Mouse (Mus musculus): Measurements from ENCODE around the gene Cldn8. TPM values are rescaled to one million over a fixed set of nuclear protein-coding genes. Genes with fewer than 3 reads are reported as not detected.

The Cldn8 gene
- polyA plus RNA-seq, 1 experiment from 2014 or later, result 0.37 TPM

GRCm38 (mm10) chr16:88575885-88576679, 13.1 kb upstream of the Cldn8 start:
- ATAC-seq (ENCODE audit: low read depth), result no peak
- Histone ChIP-seq H3K9ac (ENCODE audit: low read depth, low read length) (no peak overlapping the region), H3K4me2 (ENCODE audit: low read depth, low read length) (no peak overlapping the region), H3K27ac (ENCODE audit: low read length) (no peak overlapping the region), H3K27me3 (ENCODE audit: control insufficient read depth, insufficient read depth, low read depth, low read length) (no peaks in the 10 kb centered on the region), H3K4me1 (ENCODE audit: control insufficient read depth, low read depth, low read length) (no peaks in the 10 kb centered on the region), H3K4me3 (ENCODE audit: low read depth, low read length) (no peak overlapping the region), H3K36me3 (ENCODE audit: control insufficient read depth, insufficient read depth) (no peaks in the 10 kb centered on the region), H3K9me3 (replicated peaks; ENCODE audit: control insufficient read depth, low read length) (no peaks in the 10 kb centered on the region)
- 56% methylated on average over 4 of the region's 4 CpGs for WGBS (ENCODE audit: insufficient replicate concordance)

- Histone ChIP-seq H3K4me1 (ENCODE audit: control insufficient read depth, low read depth, low read length) (no peaks in the 10 kb centered on the region), H3K9ac (ENCODE audit: low read depth, low read length) (no peak overlapping the region), H3K4me3 (ENCODE audit: low read depth, low read length) (no peak overlapping the region), H3K4me2 (ENCODE audit: low read depth, low read length) (no peak overlapping the region), H3K27ac (ENCODE audit: low read length) (no peak overlapping the region), H3K9me3 (replicated peaks; ENCODE audit: control insufficient read depth, low read length) (no peaks in the 10 kb centered on the region), H3K36me3 (ENCODE audit: control insufficient read depth, insufficient read depth) (no peaks in the 10 kb centered on the region), H3K27me3 (ENCODE audit: control insufficient read depth, insufficient read depth, low read depth, low read length) (no peaks in the 10 kb centered on the region)
- 71% methylated on average over 5 of the region's 5 CpGs for WGBS (ENCODE audit: insufficient replicate concordance)
- no peak for ATAC-seq (ENCODE audit: low read depth)
Observed at GRCm38 (mm10) chr16:88572904-88573404, 10.0 kb upstream of the Cldn8 start.

- no peaks in the 10 kb centered on the region for H3K4me1 ChIP-seq (ENCODE audit: control insufficient read depth, low read depth, low read length)
- no peak overlapping the region for H3K9ac ChIP-seq (ENCODE audit: low read depth, low read length)
- no peak overlapping the region for H3K27ac ChIP-seq (ENCODE audit: low read length)
- H3K36me3 ChIP-seq (ENCODE audit: control insufficient read depth, insufficient read depth), result no peaks in the 10 kb centered on the region
- no peak overlapping the region for H3K4me2 ChIP-seq (ENCODE audit: low read depth, low read length)
- no peak for ATAC-seq (ENCODE audit: low read depth)
- no peak overlapping the region for H3K4me3 ChIP-seq (ENCODE audit: low read depth, low read length)
- H3K27me3 ChIP-seq (ENCODE audit: control insufficient read depth, insufficient read depth, low read depth, low read length), result no peaks in the 10 kb centered on the region
- no peaks in the 10 kb centered on the region for H3K9me3 ChIP-seq (replicated peaks; ENCODE audit: control insufficient read depth, low read length)
Observed at GRCm38 (mm10) chr16:88570136-88570535, 7.2 kb upstream of the Cldn8 start.

- no peaks in the 10 kb centered on the region for H3K27me3 ChIP-seq (ENCODE audit: control insufficient read depth, insufficient read depth, low read depth, low read length)
- no peaks in the 10 kb centered on the region for H3K4me1 ChIP-seq (ENCODE audit: control insufficient read depth, low read depth, low read length)
- H3K4me2 ChIP-seq (ENCODE audit: low read depth, low read length), result no peak overlapping the region
- no peak overlapping the region for H3K4me3 ChIP-seq (ENCODE audit: low read depth, low read length)
- no peak overlapping the region for H3K9ac ChIP-seq (ENCODE audit: low read depth, low read length)
- no peaks in the 10 kb centered on the region for H3K36me3 ChIP-seq (ENCODE audit: control insufficient read depth, insufficient read depth)
- no peaks in the 10 kb centered on the region for H3K9me3 ChIP-seq (replicated peaks; ENCODE audit: control insufficient read depth, low read length)
- no peak for ATAC-seq (ENCODE audit: low read depth)
- no peak overlapping the region for H3K27ac ChIP-seq (ENCODE audit: low read length)
- WGBS (ENCODE audit: insufficient replicate concordance), result 86% methylated on average over 3 of the region's 3 CpGs
Observed at GRCm38 (mm10) chr16:88569732-88570131, 6.7 kb upstream of the Cldn8 start.

- Histone ChIP-seq H3K4me3 (ENCODE audit: low read depth, low read length) (no peak overlapping the region), H3K27ac (ENCODE audit: low read length) (no peak overlapping the region), H3K9ac (ENCODE audit: low read depth, low read length) (no peak overlapping the region), H3K4me1 (ENCODE audit: control insufficient read depth, low read depth, low read length) (no peaks in the 10 kb centered on the region), H3K9me3 (replicated peaks; ENCODE audit: control insufficient read depth, low read length) (no peaks in the 10 kb centered on the region), H3K4me2 (ENCODE audit: low read depth, low read length) (no peak overlapping the region), H3K36me3 (ENCODE audit: control insufficient read depth, insufficient read depth) (no peaks in the 10 kb centered on the region), H3K27me3 (ENCODE audit: control insufficient read depth, insufficient read depth, low read depth, low read length) (no peaks in the 10 kb centered on the region)
- no peak for ATAC-seq (ENCODE audit: low read depth)
- 38% methylated on average over 1 of the region's 1 CpGs for WGBS (ENCODE audit: insufficient replicate concordance)
Observed at GRCm38 (mm10) chr16:88569096-88569495, 6.1 kb upstream of the Cldn8 start.

- Histone ChIP-seq H3K27ac (ENCODE audit: low read length) (no peak overlapping the region), H3K9ac (ENCODE audit: low read depth, low read length) (no peak overlapping the region), H3K27me3 (ENCODE audit: control insufficient read depth, insufficient read depth, low read depth, low read length) (no peaks in the 10 kb centered on the region), H3K4me2 (ENCODE audit: low read depth, low read length) (no peak overlapping the region), H3K4me3 (ENCODE audit: low read depth, low read length) (no peak overlapping the region), H3K4me1 (ENCODE audit: control insufficient read depth, low read depth, low read length) (no peaks in the 10 kb centered on the region), H3K36me3 (ENCODE audit: control insufficient read depth, insufficient read depth) (no peaks in the 10 kb centered on the region), H3K9me3 (replicated peaks; ENCODE audit: control insufficient read depth, low read length) (no peaks in the 10 kb centered on the region)
- WGBS (ENCODE audit: insufficient replicate concordance), result 51% methylated on average over 6 of the region's 6 CpGs
- no peak for ATAC-seq (ENCODE audit: low read depth)
Observed at GRCm38 (mm10) chr16:88561617-88562164, 1.3 kb downstream of the Cldn8 start.

GRCm38 (mm10) chr16:88542488-88542887, 20.5 kb downstream of the Cldn8 start:
- no peaks in the 10 kb centered on the region for H3K36me3 ChIP-seq (ENCODE audit: control insufficient read depth, insufficient read depth)
- no peak for ATAC-seq (ENCODE audit: low read depth)
- no peaks in the 10 kb centered on the region for H3K4me1 ChIP-seq (ENCODE audit: control insufficient read depth, low read depth, low read length)
- WGBS (ENCODE audit: insufficient replicate concordance), result 40% methylated on average over 6 of the region's 6 CpGs
- no peak overlapping the region for H3K4me3 ChIP-seq (ENCODE audit: low read depth, low read length)
- H3K9ac ChIP-seq (ENCODE audit: low read depth, low read length), result no peak overlapping the region
- no peaks in the 10 kb centered on the region for H3K9me3 ChIP-seq (replicated peaks; ENCODE audit: control insufficient read depth, low read length)
- no peak overlapping the region for H3K27ac ChIP-seq (ENCODE audit: low read length)
- H3K27me3 ChIP-seq (ENCODE audit: control insufficient read depth, insufficient read depth, low read depth, low read length), result no peaks in the 10 kb centered on the region
- H3K4me2 ChIP-seq (ENCODE audit: low read depth, low read length), result no peak overlapping the region

- no peak overlapping the region for H3K27ac ChIP-seq (ENCODE audit: low read length)
- 38% methylated on average over 3 of the region's 3 CpGs for WGBS (ENCODE audit: insufficient replicate concordance)
Observed at GRCm38 (mm10) chr16:88539841-88540487, 23.0 kb downstream of the Cldn8 start.

GRCm38 (mm10) chr16:88511348-88511747, 51.6 kb downstream of the Cldn8 start:
- H3K9me3 ChIP-seq (replicated peaks; ENCODE audit: control insufficient read depth, low read length), result no peaks in the 10 kb centered on the region
- no peaks in the 10 kb centered on the region for H3K36me3 ChIP-seq (ENCODE audit: control insufficient read depth, insufficient read depth)
- H3K27ac ChIP-seq (ENCODE audit: low read length), result no peak overlapping the region
- ATAC-seq (ENCODE audit: low read depth), result no peak
- no peaks in the 10 kb centered on the region for H3K27me3 ChIP-seq (ENCODE audit: control insufficient read depth, insufficient read depth, low read depth, low read length)
- H3K9ac ChIP-seq (ENCODE audit: low read depth, low read length), result no peak overlapping the region
- no peak overlapping the region for H3K4me3 ChIP-seq (ENCODE audit: low read depth, low read length)
- H3K4me2 ChIP-seq (ENCODE audit: low read depth, low read length), result no peak overlapping the region
- H3K4me1 ChIP-seq (ENCODE audit: control insufficient read depth, low read depth, low read length), result no peaks in the 10 kb centered on the region

More at GRCm38 (mm10) chr16:88539841-88540487, 23.0 kb downstream of the Cldn8 start:
- H3K9ac ChIP-seq (ENCODE audit: low read depth, low read length), result no peak overlapping the region
- ATAC-seq (ENCODE audit: low read depth), result no peak
- no peak overlapping the region for H3K4me3 ChIP-seq (ENCODE audit: low read depth, low read length)
- H3K9me3 ChIP-seq (replicated peaks; ENCODE audit: control insufficient read depth, low read length), result no peaks in the 10 kb centered on the region
- H3K4me1 ChIP-seq (ENCODE audit: control insufficient read depth, low read depth, low read length), result no peaks in the 10 kb centered on the region
- no peaks in the 10 kb centered on the region for H3K27me3 ChIP-seq (ENCODE audit: control insufficient read depth, insufficient read depth, low read depth, low read length)
- H3K4me2 ChIP-seq (ENCODE audit: low read depth, low read length), result no peak overlapping the region
- H3K36me3 ChIP-seq (ENCODE audit: control insufficient read depth, insufficient read depth), result no peaks in the 10 kb centered on the region

Measured in liver, embryonic 16.5 days (tissue).